Mouse (Mus musculus): ENCODE results near the gene Hipk3. TPM values are rescaled to one million over a fixed set of nuclear protein-coding genes. Genes with fewer than 3 reads are reported as not detected.
A peak's percentile ranks its signal among the peaks of the same experiment; 100 is the strongest.

Hipk3 gene
- total RNA-seq, 2 experiments from 2014 or later, result 103 to 108 TPM

- no peak for DNase-seq (ENCODE audit: low spot score in 2 of 2)
Measured at GRCm38 (mm10) chr2:104472056-104472455, 22.2 kb downstream of the Hipk3 start.

GRCm38 (mm10) chr2:104471161-104471560 lies 23.1 kb downstream of the Hipk3 start:
- no peak for DNase-seq (ENCODE audit: low spot score in 2 of 2)

- no peak for DNase-seq (ENCODE audit: low spot score in 2 of 2)
Measured at GRCm38 (mm10) chr2:104470536-104470935, 23.7 kb downstream of the Hipk3 start.

- peak in 1 of 2 experiments; percentile 42 for DNase-seq (ENCODE audit: low spot score in 2 of 2)
Measured at GRCm38 (mm10) chr2:104468419-104468818, 25.8 kb downstream of the Hipk3 start.

GRCm38 (mm10) chr2:104466908-104467616 lies 27.2 kb downstream of the Hipk3 start:
- no peak for DNase-seq (ENCODE audit: low spot score in 2 of 2)

GRCm38 (mm10) chr2:104465639-104466430 lies 28.4 kb downstream of the Hipk3 start:
- no peak for DNase-seq (ENCODE audit: low spot score in 2 of 2)

GRCm38 (mm10) chr2:104460021-104460420 lies 34.2 kb downstream of the Hipk3 start:
- DNase-seq (ENCODE audit: low spot score in 2 of 2), result no peak

GRCm38 (mm10) chr2:104458569-104459332 lies 35.5 kb downstream of the Hipk3 start:
- no peak for DNase-seq (ENCODE audit: low spot score in 2 of 2)

- DNase-seq (ENCODE audit: low spot score in 2 of 2), result no peak
Measured at GRCm38 (mm10) chr2:104457106-104457505, 37.1 kb downstream of the Hipk3 start.

- no peak for DNase-seq (ENCODE audit: low spot score in 2 of 2)
Measured at GRCm38 (mm10) chr2:104450685-104451084, 43.6 kb downstream of the Hipk3 start.

- DNase-seq (ENCODE audit: low spot score in 2 of 2), result no peak
Measured at GRCm38 (mm10) chr2:104449191-104449590, 45.1 kb downstream of the Hipk3 start.

- DNase-seq (ENCODE audit: low spot score in 2 of 2), result no peak
Measured at GRCm38 (mm10) chr2:104448201-104448600, 46.0 kb downstream of the Hipk3 start.

- no peak for DNase-seq (ENCODE audit: low spot score in 2 of 2)
Measured at GRCm38 (mm10) chr2:104446016-104446415, 48.2 kb downstream of the Hipk3 start.

GRCm38 (mm10) chr2:104444776-104445175 lies 49.5 kb downstream of the Hipk3 start:
- DNase-seq (ENCODE audit: low spot score in 2 of 2), result peak; percentile 55 to 60

GRCm38 (mm10) chr2:104442341-104442740 lies 51.9 kb downstream of the Hipk3 start:
- DNase-seq (ENCODE audit: low spot score in 2 of 2), result no peak

- DNase-seq (ENCODE audit: low spot score in 2 of 2), result no peak
Measured at GRCm38 (mm10) chr2:104436226-104436625, 58.0 kb downstream of the Hipk3 start.

GRCm38 (mm10) chr2:104431067-104431466 lies 63.2 kb downstream of the Hipk3 start:
- DNase-seq (ENCODE audit: low spot score in 2 of 2), result no peak

GRCm38 (mm10) chr2:104430566-104430965 lies 63.7 kb downstream of the Hipk3 start:
- DNase-seq (ENCODE audit: low spot score in 2 of 2), result no peak

GRCm38 (mm10) chr2:104426112-104426511 lies 68.1 kb downstream of the Hipk3 start:
- no peak for DNase-seq (ENCODE audit: low spot score in 2 of 2)

GRCm38 (mm10) chr2:104422230-104422629 lies 72.0 kb downstream of the Hipk3 start:
- DNase-seq (ENCODE audit: low spot score in 2 of 2), result no peak

GRCm38 (mm10) chr2:104420805-104421204 lies 73.4 kb downstream of the Hipk3 start:
- DNase-seq (ENCODE audit: low spot score in 2 of 2), result no peak

GRCm38 (mm10) chr2:104419999-104420398 lies 74.2 kb downstream of the Hipk3 start:
- no peak for DNase-seq (ENCODE audit: low spot score in 2 of 2)
